Mouse (Mus musculus): ENCODE results near the gene Gm10318.

GRCm38 (mm10) chr10:77846961-77847360, 5.7 kb upstream of the Gm10318 start:
- no peak for TF ChIP-seq EP300 (IDR thresholded peaks at IDR 0.05; ENCODE audit: insufficient read depth, low read depth, low read length)
- no peak for TF ChIP-seq POLR2A (IDR thresholded peaks at IDR 0.05; ENCODE audit: insufficient read depth, low read depth, low read length)
